ENCODE assay signal across 20 mouse cellular contexts in genomic region chr2:38653694-38654093, GRCm38 (mm10). TPM values are rescaled to one million over a fixed set of nuclear protein-coding genes. Genes with fewer than 3 reads are reported as not detected.
A peak's percentile ranks its signal among the peaks of the same experiment; 100 is the strongest.
DNase-seq lines count a peak whose midpoint lies in the region; ATAC-seq lines count a peak whose summit lies in the region.
"Had no signal": no experiment of that assay in that cellular context is flagged by ENCODE, and none has a peak within 500 bp of the region (broad histone marks: within the 10 kb centered on the region; RNA-seq: fewer than 3 reads in every experiment).

No protein-coding gene starts in this region.

- DNase-seq in forebrain, embryonic 11.5 days (ENCODE audit: low spot score): peak; percentile 13
- DNase-seq in 416B (ENCODE audit: low read depth) (peak; percentile 22), MN1 (ENCODE audit: low spot score) (peak; percentile 36)
- DNase-seq in left cerebral cortex, postnatal 10 days (ENCODE audit: extremely low spot score in 1 of 2, low spot score in 2 of 2): no peak
- DNase-seq in layer of hippocampus, adult 9-11 months: no peak
- no peak for DNase-seq in gastrocnemius, postnatal 10 days
- DNase-seq: adrenal gland, adult 8-10 months; cerebellum, adult 11 months; cerebellum, adult 8-10 months; cerebellum, postnatal 14 days; forebrain, postnatal 0 days; gastrocnemius, postnatal 25 days; kidney, adult 2 months had no signal

- intact Hi-C loops in left cerebral cortex, postnatal 10 days (cut with DNase I): no loop called here

- no peak overlapping the region for H3K4me2 ChIP-seq in forebrain, embryonic 11.5 days (ENCODE audit: low read depth, low read length, severe bottlenecking)
- no peak overlapping the region for H3K4me2 ChIP-seq in forebrain, embryonic 12.5 days
- H3K4me2 ChIP-seq: embryonic facial prominence, embryonic 12.5 days; forebrain, embryonic 13.5 days; heart, embryonic 12.5 days; hindbrain, embryonic 15.5 days had no signal

- H3K36me3 ChIP-seq in forebrain, embryonic 11.5 days (ENCODE audit: control insufficient read depth, insufficient read depth, low read length): no peaks in the 10 kb centered on the region
- H3K36me3 ChIP-seq in forebrain, embryonic 12.5 days (replicated peaks): no peaks in the 10 kb centered on the region
- H3K36me3 ChIP-seq: embryonic facial prominence, embryonic 12.5 days; G1E; heart, embryonic 12.5 days; hindbrain, embryonic 15.5 days had no signal

- H3K27me3 ChIP-seq in forebrain, embryonic 11.5 days (ENCODE audit: control insufficient read depth, insufficient read depth, low read length): no peaks in the 10 kb centered on the region
- H3K27me3 ChIP-seq in forebrain, embryonic 12.5 days: 0 out of 2 replicates have a peak, but pooled peaks cover 8% of the 10 kb centered on the region
- H3K27me3 ChIP-seq: forebrain, embryonic 13.5 days; hindbrain, embryonic 15.5 days had no signal

- 82% methylated on average over 2 of the region's 2 CpGs for WGBS in forebrain, embryonic 11.5 days
- WGBS in forebrain, embryonic 12.5 days: 88% methylated on average over 2 of the region's 2 CpGs

- no peak overlapping the region for H3K9ac ChIP-seq in forebrain, embryonic 11.5 days (ENCODE audit: low read length)
- H3K9ac ChIP-seq in forebrain, embryonic 12.5 days: no peak overlapping the region
- H3K9ac ChIP-seq: embryonic facial prominence, embryonic 12.5 days; forebrain, embryonic 13.5 days; forebrain, postnatal 0 days; heart, embryonic 12.5 days; hindbrain, embryonic 15.5 days had no signal

- no peak overlapping the region for H3K4me3 ChIP-seq in forebrain, embryonic 11.5 days (ENCODE audit: low read depth, low read length)
- no peak overlapping the region for H3K4me3 ChIP-seq in forebrain, embryonic 12.5 days (replicated peaks)
- H3K4me3 ChIP-seq: embryonic facial prominence, embryonic 12.5 days; forebrain, embryonic 13.5 days; heart, embryonic 12.5 days; hindbrain, embryonic 15.5 days had no signal

- no peaks in the 10 kb centered on the region for H3K4me1 ChIP-seq in forebrain, embryonic 11.5 days (replicated peaks; ENCODE audit: control insufficient read depth, insufficient read depth, low read length)
- no peaks in the 10 kb centered on the region for H3K4me1 ChIP-seq in forebrain, embryonic 12.5 days
- H3K4me1 ChIP-seq: embryonic facial prominence, embryonic 12.5 days; forebrain, embryonic 13.5 days had no signal

- ATAC-seq in forebrain, embryonic 11.5 days (replicated peaks; ENCODE audit: low FRiP score): no peak
- no peak for ATAC-seq in forebrain, embryonic 12.5 days (ENCODE audit: low FRiP score)
- ATAC-seq: forebrain, embryonic 13.5 days; forebrain, postnatal 0 days; intestine, embryonic 16.5 days had no signal

- no peak overlapping the region for H3K27ac ChIP-seq in forebrain, embryonic 11.5 days (ENCODE audit: low read depth, low read length)
- H3K27ac ChIP-seq in forebrain, embryonic 12.5 days: no peak overlapping the region
- H3K27ac ChIP-seq: embryonic facial prominence, embryonic 12.5 days; forebrain, embryonic 13.5 days; hindbrain, embryonic 15.5 days had no signal

- no peaks in the 10 kb centered on the region for H3K9me3 ChIP-seq in forebrain, embryonic 11.5 days (ENCODE audit: control insufficient read depth, low read length)
- H3K9me3 ChIP-seq in forebrain, embryonic 12.5 days: no peaks in the 10 kb centered on the region
- H3K9me3 ChIP-seq: embryonic facial prominence, embryonic 12.5 days; forebrain, embryonic 13.5 days; heart, embryonic 12.5 days; hindbrain, embryonic 15.5 days had no signal

RNA-seq across cellular contexts. Expression of gene Psmb7, which starts 9.8 kb away (rescaled TPM):
- polyA plus RNA-seq in forebrain, embryonic 11.5 days (2014; fragmentation: Nextera tagmentation; extraction: Ambion mirVana): 333 and 341 TPM in 2 replicates
- polyA plus RNA-seq in forebrain, embryonic 12.5 days (2016; fragmentation: Nextera tagmentation; extraction: Ambion mirVana): 294 and 303 TPM in 2 replicates
- 100 to 1,000 TPM; 256 TPM for total RNA-seq in left cerebral cortex, postnatal 10 days (2021)
- 100 to 1,000 TPM; 278 to 306 TPM for total RNA-seq in gastrocnemius, postnatal 10 days (2021)

Comparison
In these comparisons a context has a peak if more than half of its experiments do, and no peak if none do; other contexts are left out.
1. DNase-seq: peak in forebrain, embryonic 11.5 days (single experiment), 416B (single experiment) and MN1 (single experiment); none in left cerebral cortex, postnatal 10 days (0 of 2), layer of hippocampus, adult 9-11 months (single experiment) and gastrocnemius, postnatal 10 days (single experiment).